Mouse (Mus musculus) erythroblast, adult 5-6 weeks (primary cell): ENCODE data around the gene Smad3. TPM values are rescaled to one million over a fixed set of nuclear protein-coding genes. Genes with fewer than 3 reads are reported as not detected.

Experiments used
- ATAC-seq: replicated peaks from 2 replicates; pipeline ENCODE4 v1.8.0; 2016; ENCODE audit warnings: moderate number of reproducible peaks, mild to moderate bottlenecking, moderate TSS enrichment, inconsistent platforms; ENCODE audit not compliant: poor library complexity, low FRiP score, severe bottlenecking
- total RNA-seq, 2 experiments: library from RNA; stranded (forward) in 1 of 2; stranded (reverse) in 1 of 2; fragments of 150-400 nt in 1 of 2; fragments of 200-764, 138-1000 nt in 1 of 2; gene quantifications; 2 replicates each; pipeline versions ENCODE4 v1.2.3 to v1.2.4; 2015 to 2017; ENCODE audit warnings: low replicate concordance in 2 of 2

Gene Smad3
- total RNA-seq, 2 experiments from 2014 or later = 2.7 to 3.5 TPM

GRCm38 (mm10) chr9:63774854-63775483 lies 17.2 kb upstream of the Smad3 start:
- ATAC-seq = peak; percentile 36; the same call in 1 of the 2 replicates

GRCm38 (mm10) chr9:63772452-63772851 lies 14.7 kb upstream of the Smad3 start:
- no peak for ATAC-seq

GRCm38 (mm10) chr9:63771676-63772075 lies 13.9 kb upstream of the Smad3 start:
- ATAC-seq = no peak

GRCm38 (mm10) chr9:63761367-63762094 lies 3.7 kb upstream of the Smad3 start:
- no peak for ATAC-seq

- ATAC-seq = no peak
These were observed 3.0 kb upstream of the Smad3 start for GRCm38 (mm10) chr9:63760783-63761182.

GRCm38 (mm10) chr9:63759973-63760722 lies 2.4 kb upstream of the Smad3 start:
- no peak for ATAC-seq

- ATAC-seq = peak; percentile 69
These were observed 1.0 kb upstream of the Smad3 start for GRCm38 (mm10) chr9:63758641-63759391.

- no peak for ATAC-seq
These were observed 377 bp downstream of the Smad3 start for GRCm38 (mm10) chr9:63757462-63757772.

GRCm38 (mm10) chr9:63756581-63757461 lies 973 bp downstream of the Smad3 start:
- no peak for ATAC-seq

- ATAC-seq = no peak
These were observed 1.9 kb downstream of the Smad3 start for GRCm38 (mm10) chr9:63755671-63756543.

GRCm38 (mm10) chr9:63754556-63755510 lies 3.0 kb downstream of the Smad3 start:
- no peak for ATAC-seq

GRCm38 (mm10) chr9:63754039-63754438 lies 3.8 kb downstream of the Smad3 start:
- ATAC-seq = no peak

- ATAC-seq = no peak
These were observed 4.4 kb downstream of the Smad3 start for GRCm38 (mm10) chr9:63753359-63753758.

- no peak for ATAC-seq
These were observed 5.2 kb downstream of the Smad3 start for GRCm38 (mm10) chr9:63752576-63752975.

- no peak for ATAC-seq
These were observed 6.5 kb downstream of the Smad3 start for GRCm38 (mm10) chr9:63751325-63751724.

- no peak for ATAC-seq
These were observed 7.3 kb downstream of the Smad3 start for GRCm38 (mm10) chr9:63750360-63750974.
